Mouse (Mus musculus) midbrain, embryonic 12.5 days (tissue): ENCODE measurements at regions not wholly inside any gene's neighbourhood (a gene's known extent, or its start where the extent isn't known, plus 50 kb on each side); places are given as distances from the start of the nearest gene placed in this dataset.

Source experiments
- ATAC-seq: fragments of 200-750 bp; cut with Nextera tagmentation; 2 replicates; pipeline ENCODE4 v1.8.0; 2017; ENCODE audit warnings: low read depth, moderate TSS enrichment, moderate library complexity; ENCODE audit not compliant: low FRiP score
- H3K27ac ChIP-seq: fragments of 300-500 bp; sonication (generic); replicated peaks from 2 replicates; pipeline ENCODE4 v1.5.1; 2016; ENCODE audit warnings: mild to moderate bottlenecking
- H3K27me3 ChIP-seq: fragments of 300-500 bp; sonication (generic); 2 replicates; pipeline ENCODE4 v1.6.1; 2016; ENCODE audit warnings: mild to moderate bottlenecking
- H3K36me3 ChIP-seq: fragments of 300-500 bp; sonication (generic); 2 replicates; pipeline ENCODE4 v1.6.1; 2016
- H3K4me1 ChIP-seq: fragments of 300-500 bp; sonication (generic); 2 replicates; pipeline ENCODE4 v1.6.1; 2016
- H3K4me2 ChIP-seq: fragments of 300-500 bp; sonication (generic); replicated peaks from 2 replicates; pipeline ENCODE4 v1.6.1; 2016; ENCODE audit warnings: mild to moderate bottlenecking, moderate library complexity
- H3K4me3 ChIP-seq: fragments of 300-500 bp; sonication (generic); 2 replicates; pipeline ENCODE4 v1.5.1; 2016; ENCODE audit warnings: mild to moderate bottlenecking
- H3K9ac ChIP-seq: fragments of 300-500 bp; sonication (generic); replicated peaks from 2 replicates; pipeline ENCODE4 v1.6.1; 2016; ENCODE audit warnings: mild to moderate bottlenecking, moderate library complexity
- H3K9me3 ChIP-seq: fragments of 300-500 bp; sonication (generic); 2 replicates; pipeline ENCODE4 v1.6.1; 2016; ENCODE audit warnings: mild to moderate bottlenecking
- WGBS: fragments of 180-500 bp; shearing (Covaris S2); methylation state at CpG from one replicate; pipeline ENCODE4 v1.1.7; 2016; 5-methylcytosine and 5-hydroxymethylcytosine counted together

DNA sequence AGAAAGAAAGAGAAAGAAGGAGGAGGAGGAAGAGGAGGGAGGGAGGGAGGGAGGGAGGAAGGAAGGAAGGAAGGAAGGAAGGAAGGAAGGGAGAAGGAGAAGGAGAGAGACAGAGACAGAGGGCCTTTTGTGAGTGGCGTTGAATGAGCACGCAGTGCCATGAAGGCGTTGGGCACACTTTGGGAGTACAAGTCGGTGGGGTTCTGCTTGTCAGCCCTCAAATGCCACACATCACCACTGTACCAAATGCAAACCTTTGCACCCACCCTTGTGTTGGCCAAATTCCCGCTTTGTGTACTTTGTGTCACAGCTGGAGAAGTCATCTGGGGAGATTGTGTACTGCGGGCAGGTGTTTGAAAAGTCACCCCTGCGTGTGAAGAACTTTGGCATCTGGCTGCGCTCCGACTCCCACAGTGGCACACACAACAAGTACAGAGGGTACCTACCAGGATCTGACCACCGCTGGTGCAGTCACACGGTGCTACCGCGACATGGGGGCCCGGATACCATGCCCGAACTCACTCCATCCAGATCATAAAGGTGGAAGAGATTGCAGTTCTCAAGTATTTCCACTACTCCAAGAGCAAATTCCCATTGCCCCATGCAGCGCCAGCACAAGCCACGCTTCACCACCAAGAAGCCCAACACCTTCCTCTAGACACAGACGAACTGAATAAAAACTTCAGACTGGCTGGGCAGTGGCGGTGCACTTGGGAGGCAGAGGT lies 49.8 kb upstream of the Cpsf6 start:
- Histone ChIP-seq H3K4me2 (no peak overlapping the region), H3K27ac (no peak overlapping the region), H3K9ac (no peak overlapping the region), H3K27me3 (peaks cover 33% of the 10 kb centered on the region), H3K4me3 (no peak overlapping the region), H3K9me3 (no peaks in the 10 kb centered on the region), H3K4me1 (peaks cover 14% of the 10 kb centered on the region), H3K36me3 (no peaks in the 10 kb centered on the region)
- 91% methylated on average over 19 of the region's 19 CpGs for WGBS
- no peak for ATAC-seq
